Mouse (Mus musculus) midbrain, embryonic 12.5 days (tissue): ENCODE data around the gene Krtap26-1. TPM values are rescaled to one million over a fixed set of nuclear protein-coding genes. Genes with fewer than 3 reads are reported as not detected.
A peak's percentile ranks its signal among the peaks of the same experiment; 100 is the strongest.

ENCODE experiments used
- ATAC-seq: fragments of 200-750 bp; cut with Nextera tagmentation; 2 replicates; pipeline ENCODE4 v1.8.0; 2017; ENCODE audit warnings: low read depth, moderate TSS enrichment, moderate library complexity; ENCODE audit not compliant: low FRiP score
- H3K27ac ChIP-seq: fragments of 300-500 bp; sonication (generic); replicated peaks from 2 replicates; pipeline ENCODE4 v1.5.1; 2016; ENCODE audit warnings: mild to moderate bottlenecking
- H3K27me3 ChIP-seq: fragments of 300-500 bp; sonication (generic); 2 replicates; pipeline ENCODE4 v1.6.1; 2016; ENCODE audit warnings: mild to moderate bottlenecking
- H3K36me3 ChIP-seq: fragments of 300-500 bp; sonication (generic); 2 replicates; pipeline ENCODE4 v1.6.1; 2016
- H3K4me1 ChIP-seq: fragments of 300-500 bp; sonication (generic); 2 replicates; pipeline ENCODE4 v1.6.1; 2016
- H3K4me2 ChIP-seq: fragments of 300-500 bp; sonication (generic); replicated peaks from 2 replicates; pipeline ENCODE4 v1.6.1; 2016; ENCODE audit warnings: mild to moderate bottlenecking, moderate library complexity
- H3K4me3 ChIP-seq: fragments of 300-500 bp; sonication (generic); 2 replicates; pipeline ENCODE4 v1.5.1; 2016; ENCODE audit warnings: mild to moderate bottlenecking
- H3K9ac ChIP-seq: fragments of 300-500 bp; sonication (generic); replicated peaks from 2 replicates; pipeline ENCODE4 v1.6.1; 2016; ENCODE audit warnings: mild to moderate bottlenecking, moderate library complexity
- H3K9me3 ChIP-seq: fragments of 300-500 bp; sonication (generic); 2 replicates; pipeline ENCODE4 v1.6.1; 2016; ENCODE audit warnings: mild to moderate bottlenecking
- WGBS: fragments of 180-500 bp; shearing (Covaris S2); methylation state at CpG from one replicate; pipeline ENCODE4 v1.1.7; 2016; 5-methylcytosine and 5-hydroxymethylcytosine counted together
- polyA plus RNA-seq: library from polyadenylated mRNA; unstranded; fragments of >200 nt; fragmentation: Nextera tagmentation; extraction: Ambion mirVana; gene quantifications from 2 replicates; pipeline ENCODE4 v1.2.1, GENCODE M21; 2016

Krtap26-1 gene
- polyA plus RNA-seq, result not detected in 2 replicates

DNA sequence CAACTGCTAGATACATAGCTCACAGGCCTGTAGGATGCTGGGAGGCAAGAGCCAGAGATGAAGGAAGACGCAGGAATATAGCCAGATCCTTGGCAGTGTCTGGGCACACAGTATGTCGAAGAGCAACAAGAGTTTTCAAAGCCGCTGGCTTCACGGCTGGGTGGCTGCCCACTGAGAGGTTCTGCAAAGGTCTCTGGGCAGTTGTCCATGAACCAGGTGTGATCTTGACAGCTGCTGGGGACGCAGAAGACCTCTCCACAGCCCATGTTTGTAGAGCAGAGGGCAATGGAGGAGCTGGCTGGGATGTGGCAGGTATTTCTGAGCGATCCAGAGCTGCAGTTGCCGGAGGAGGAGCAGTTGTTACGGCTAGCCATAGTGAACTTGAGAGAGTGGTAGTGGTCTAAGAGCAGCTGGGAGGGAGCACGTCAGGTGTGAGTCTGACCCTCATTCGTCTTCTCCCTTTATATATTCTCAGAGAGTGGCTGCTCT lies at the start of gene Krtap26-1:
Krtap26-1 (minus strand) TSS at position 439 of the 489 bp plus-strand sequence.
- Histone ChIP-seq H3K27me3 (no peaks in the 10 kb centered on the region), H3K9me3 (no peaks in the 10 kb centered on the region), H3K4me3 (no peak within 1 kb of the TSS), H3K27ac (no peak within 1 kb of the TSS), H3K9ac (no peak within 1 kb of the TSS), H3K36me3 (no peaks in the 10 kb centered on the region), H3K4me1 (no peaks in the 10 kb centered on the region), H3K4me2 (no peak within 1 kb of the TSS)
- 85% methylated on average over 10 of the region's 10 CpGs for WGBS
- ATAC-seq, result no peak

DNA sequence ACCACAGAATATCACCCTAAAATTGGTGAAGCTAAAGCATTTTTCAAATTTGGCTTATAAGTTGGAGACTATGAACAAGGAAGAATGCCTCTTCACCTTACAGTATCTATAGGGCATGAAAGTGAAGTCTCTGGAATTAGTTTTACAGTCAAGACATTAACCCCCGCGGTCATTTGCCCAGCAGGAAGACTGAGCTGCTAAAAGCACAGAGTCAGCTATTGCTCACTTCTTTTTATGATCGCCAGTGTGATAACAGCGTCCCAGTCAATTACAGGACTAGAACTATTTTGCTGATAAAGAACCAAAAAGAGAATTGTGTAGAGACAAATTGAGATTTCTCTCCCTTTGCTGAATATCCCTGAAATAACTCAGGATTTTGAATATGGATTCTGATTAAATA lies 48.7 kb upstream of the Krtap26-1 start:
- H3K4me3 ChIP-seq, result no peak overlapping the region
- H3K27me3 ChIP-seq, result no peaks in the 10 kb centered on the region
- 90% methylated on average over 4 of the region's 4 CpGs for WGBS
- H3K4me2 ChIP-seq, result no peak overlapping the region
- H3K9ac ChIP-seq, result no peak overlapping the region
- H3K36me3 ChIP-seq, result no peaks in the 10 kb centered on the region
- no peaks in the 10 kb centered on the region for H3K4me1 ChIP-seq
- ATAC-seq, result no peak
- no peak overlapping the region for H3K27ac ChIP-seq
- H3K9me3 ChIP-seq, result no peaks in the 10 kb centered on the region

GRCm38 (mm10) chr16:88681282-88681681 lies 33.7 kb upstream of the Krtap26-1 start:
- Histone ChIP-seq H3K4me1 (no peaks in the 10 kb centered on the region), H3K9me3 (no peaks in the 10 kb centered on the region), H3K27me3 (no peaks in the 10 kb centered on the region), H3K27ac (no peak overlapping the region), H3K36me3 (no peaks in the 10 kb centered on the region), H3K4me3 (no peak overlapping the region), H3K9ac (no peak overlapping the region), H3K4me2 (no peak overlapping the region)
- ATAC-seq, result peak; percentile 70
- WGBS, result 29% methylated on average over 2 of the region's 2 CpGs

GRCm38 (mm10) chr16:88679099-88679498 lies 31.5 kb upstream of the Krtap26-1 start:
- Histone ChIP-seq H3K36me3 (no peaks in the 10 kb centered on the region), H3K9ac (no peak overlapping the region), H3K4me3 (no peak overlapping the region), H3K27ac (no peak overlapping the region), H3K4me2 (no peak overlapping the region), H3K4me1 (no peaks in the 10 kb centered on the region), H3K9me3 (no peaks in the 10 kb centered on the region), H3K27me3 (no peaks in the 10 kb centered on the region)
- WGBS, result 91% methylated on average over 6 of the region's 6 CpGs
- ATAC-seq, result no peak

- no peaks in the 10 kb centered on the region for H3K36me3 ChIP-seq
- H3K4me2 ChIP-seq, result no peak within 1 kb of the TSS
- H3K4me1 ChIP-seq, result no peaks in the 10 kb centered on the region
- H3K27ac ChIP-seq, result no peak within 1 kb of the TSS
- no peak for ATAC-seq
- no peak within 1 kb of the TSS for H3K9ac ChIP-seq
- H3K4me3 ChIP-seq, result no peak within 1 kb of the TSS
- H3K27me3 ChIP-seq, result no peaks in the 10 kb centered on the region
- 86% methylated on average over 4 of the region's 4 CpGs for WGBS
- H3K9me3 ChIP-seq, result no peaks in the 10 kb centered on the region
These were observed 24.0 kb upstream of the Krtap26-1 start, which contains the start of gene Krtap27-1 for GRCm38 (mm10) chr16:88671571-88671970. Gene Krtap27-1, minus strand, starts transcription at chr16:88671671.

DNA sequence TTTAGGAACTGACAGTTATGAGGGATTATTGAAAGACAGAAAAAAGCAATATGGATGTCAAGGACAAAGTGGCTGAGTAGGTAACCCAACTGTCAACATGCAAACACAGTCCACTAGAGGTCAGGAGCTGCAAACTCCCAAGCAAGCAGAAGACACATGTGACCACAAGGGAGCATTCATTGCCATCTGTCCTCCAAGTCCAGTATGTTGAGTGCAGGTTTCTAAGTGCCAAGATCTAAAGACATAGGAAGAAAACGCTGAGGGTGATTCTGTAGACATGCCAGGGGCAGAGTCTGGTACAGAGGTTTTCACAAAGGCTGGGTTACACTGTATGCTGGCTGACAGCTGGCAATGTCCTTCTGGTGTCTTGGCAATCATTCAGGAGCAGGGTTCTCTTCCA lies 9.8 kb upstream of the Krtap26-1 start:
- no peak overlapping the region for H3K4me3 ChIP-seq
- no peaks in the 10 kb centered on the region for H3K27me3 ChIP-seq
- WGBS, result 66% methylated on average over 1 of the region's 1 CpGs
- H3K4me2 ChIP-seq, result no peak overlapping the region
- no peaks in the 10 kb centered on the region for H3K36me3 ChIP-seq
- no peaks in the 10 kb centered on the region for H3K9me3 ChIP-seq
- no peak overlapping the region for H3K27ac ChIP-seq
- peak; percentile 41; the same call in 1 of the 2 replicates for ATAC-seq
- no peaks in the 10 kb centered on the region for H3K4me1 ChIP-seq
- no peak overlapping the region for H3K9ac ChIP-seq

- H3K4me2 ChIP-seq, result no peak overlapping the region
- 73% methylated on average over 2 of the region's 2 CpGs for WGBS
- ATAC-seq, result no peak
These were observed 4.4 kb upstream of the Krtap26-1 start for GRCm38 (mm10) chr16:88651952-88652351.

DNA sequence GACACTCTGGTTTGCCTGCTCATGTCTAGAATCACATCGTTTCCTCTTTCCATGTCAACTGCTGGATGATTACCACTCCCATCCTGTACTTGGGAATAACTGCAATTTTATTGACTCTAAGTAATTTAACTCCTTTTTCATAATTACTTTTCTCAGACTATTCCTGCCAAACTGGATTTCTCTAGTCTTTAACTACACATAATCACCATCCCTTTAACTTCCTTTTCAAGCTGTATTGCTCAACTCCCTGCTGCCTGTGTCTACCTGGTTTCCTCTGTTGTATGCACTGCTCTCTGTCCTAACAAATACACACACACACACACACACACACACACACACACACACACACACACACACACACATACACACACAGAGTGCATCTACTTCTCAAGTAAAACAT lies 3.5 kb upstream of the Krtap26-1 start:
- H3K4me2 ChIP-seq, result no peak overlapping the region
- H3K4me1 ChIP-seq, result no peaks in the 10 kb centered on the region
- no peaks in the 10 kb centered on the region for H3K27me3 ChIP-seq
- H3K36me3 ChIP-seq, result no peaks in the 10 kb centered on the region
- H3K9me3 ChIP-seq, result no peaks in the 10 kb centered on the region
- 83% methylated on average over 1 of the region's 1 CpGs for WGBS
- no peak overlapping the region for H3K4me3 ChIP-seq
- no peak overlapping the region for H3K9ac ChIP-seq
- H3K27ac ChIP-seq, result no peak overlapping the region
- no peak for ATAC-seq

More at GRCm38 (mm10) chr16:88651952-88652351, 4.4 kb upstream of the Krtap26-1 start:
- Histone ChIP-seq H3K27me3 (no peaks in the 10 kb centered on the region), H3K4me1 (no peaks in the 10 kb centered on the region), H3K9ac (no peak overlapping the region), H3K27ac (no peak overlapping the region), H3K4me3 (no peak overlapping the region), H3K9me3 (no peaks in the 10 kb centered on the region), H3K36me3 (no peaks in the 10 kb centered on the region)

GRCm38 (mm10) chr16:88646366-88647111 lies 1.1 kb downstream of the Krtap26-1 start:
- H3K9ac ChIP-seq, result no peak overlapping the region
- WGBS, result 80% methylated on average over 8 of the region's 8 CpGs
- no peaks in the 10 kb centered on the region for H3K36me3 ChIP-seq
- H3K27ac ChIP-seq, result no peak overlapping the region
- no peak for ATAC-seq
- H3K4me1 ChIP-seq, result no peaks in the 10 kb centered on the region
- H3K27me3 ChIP-seq, result no peaks in the 10 kb centered on the region
- H3K9me3 ChIP-seq, result no peaks in the 10 kb centered on the region
- no peak overlapping the region for H3K4me3 ChIP-seq
- no peak overlapping the region for H3K4me2 ChIP-seq

DNA sequence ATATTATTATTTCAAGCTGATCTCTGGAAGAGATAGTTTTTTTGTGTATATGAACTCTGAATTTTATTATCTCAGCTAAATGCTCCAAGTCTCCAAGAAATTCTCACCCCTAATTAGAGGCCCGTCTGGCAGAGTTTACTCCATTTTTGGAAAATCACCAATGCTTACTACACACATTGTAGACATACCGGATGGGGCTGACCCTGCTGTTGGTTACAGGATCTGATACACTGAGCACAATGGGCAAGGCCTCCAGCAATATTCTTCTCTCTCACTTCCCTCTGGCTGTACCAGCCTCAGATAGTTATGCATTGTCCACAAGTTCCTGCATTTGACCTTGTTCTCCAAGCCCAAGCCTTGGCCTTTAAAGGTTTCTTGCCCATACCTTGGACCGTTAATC lies 7.5 kb downstream of the Krtap26-1 start:
- no peak overlapping the region for H3K9ac ChIP-seq
- 90% methylated on average over 3 of the region's 3 CpGs for WGBS
- ATAC-seq, result no peak
- no peak overlapping the region for H3K4me3 ChIP-seq
- no peaks in the 10 kb centered on the region for H3K4me1 ChIP-seq
- H3K27me3 ChIP-seq, result no peaks in the 10 kb centered on the region
- no peaks in the 10 kb centered on the region for H3K36me3 ChIP-seq
- H3K9me3 ChIP-seq, result no peaks in the 10 kb centered on the region
- no peak overlapping the region for H3K27ac ChIP-seq
- H3K4me2 ChIP-seq, result no peak overlapping the region

- Histone ChIP-seq H3K9me3 (no peaks in the 10 kb centered on the region), H3K9ac (no peak overlapping the region), H3K4me1 (no peaks in the 10 kb centered on the region), H3K27ac (no peak overlapping the region), H3K4me3 (no peak overlapping the region), H3K36me3 (no peaks in the 10 kb centered on the region), H3K4me2 (no peak overlapping the region), H3K27me3 (no peaks in the 10 kb centered on the region)
- WGBS, result 76% methylated on average over 4 of the region's 4 CpGs
- ATAC-seq, result no peak
These were observed 12.5 kb downstream of the Krtap26-1 start for GRCm38 (mm10) chr16:88635142-88635541.

DNA sequence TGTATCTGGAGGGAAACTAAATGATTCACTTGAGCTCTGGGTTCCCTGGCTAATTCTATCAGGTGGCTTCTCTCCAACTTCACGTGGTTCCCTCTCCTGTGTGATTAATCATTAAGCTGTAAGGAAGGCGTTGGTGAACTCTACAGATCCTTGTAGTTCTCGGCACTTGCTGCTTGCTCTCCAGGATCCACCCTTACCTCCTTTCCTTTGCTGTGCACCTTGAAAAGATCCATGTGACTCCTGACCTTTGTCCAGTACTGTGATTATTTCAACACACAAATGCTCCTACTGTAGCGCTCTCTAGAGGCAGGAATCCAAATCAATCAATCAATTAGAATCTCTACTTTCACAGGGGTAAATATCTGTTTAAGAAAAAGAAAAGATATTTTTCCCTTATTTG lies 16.1 kb downstream of the Krtap26-1 start:
- Histone ChIP-seq H3K36me3 (no peaks in the 10 kb centered on the region), H3K9me3 (no peaks in the 10 kb centered on the region), H3K4me1 (no peaks in the 10 kb centered on the region), H3K27ac (no peak overlapping the region), H3K27me3 (no peaks in the 10 kb centered on the region), H3K4me3 (no peak overlapping the region), H3K4me2 (no peak overlapping the region), H3K9ac (no peak overlapping the region)
- WGBS, result 86% methylated on average over 4 of the region's 4 CpGs
- no peak for ATAC-seq
